Mouse (Mus musculus) spleen, adult 2 months (tissue): ENCODE data around the gene Tpm4.

Experiments used
- CTCF ChIP-seq: fragments of 200-500 bp; IDR thresholded peaks from 2 replicates; pipeline ENCODE4 v1.5.1; 2011; ENCODE audit warnings: mild to moderate bottlenecking, inconsistent platforms; ENCODE audit not compliant: insufficient read depth, insufficient read length, insufficient replicate concordance; ENCODE audit errors: extremely low read depth
- POLR2A ChIP-seq: fragments of 200-500 bp; IDR thresholded peaks from 2 replicates; pipeline ENCODE4 v1.6.1; 2011; ENCODE audit warnings: low read depth, low read length, inconsistent platforms

DNA sequence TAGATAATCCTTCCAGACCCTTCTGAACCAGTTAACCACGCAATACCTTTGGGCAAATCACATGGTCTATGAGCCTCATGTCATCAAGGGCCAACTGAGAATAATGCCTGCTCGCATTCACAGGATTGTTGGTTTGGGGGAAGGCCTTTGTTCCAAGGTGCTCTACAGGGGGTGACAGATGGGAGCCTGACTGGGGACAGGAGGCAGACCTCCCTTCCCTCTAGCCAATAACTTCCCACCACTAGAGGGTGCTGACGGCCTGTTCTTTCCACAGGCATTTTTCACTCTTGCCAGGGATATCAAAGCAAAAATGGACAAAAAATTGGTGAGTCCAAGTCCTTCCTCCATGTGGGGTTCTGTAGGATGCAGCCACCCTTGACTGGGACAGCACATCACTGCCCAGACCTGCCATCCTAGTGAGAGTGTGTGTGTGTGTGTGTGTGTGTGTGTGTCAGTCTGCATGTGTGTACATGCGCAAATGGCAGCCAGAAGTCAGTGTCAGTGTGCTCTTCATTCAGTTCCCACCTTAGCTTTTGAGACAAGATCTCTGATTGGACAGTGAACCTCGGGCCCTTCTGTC lies 42.7 kb downstream of the Tpm4 start:
- TF ChIP-seq CTCF (peak; percentile 74; the same call in 1 of the 2 replicates), POLR2A (no peak)
